8 mouse cellular contexts compared by ENCODE assay signal in the genomic region with DNA sequence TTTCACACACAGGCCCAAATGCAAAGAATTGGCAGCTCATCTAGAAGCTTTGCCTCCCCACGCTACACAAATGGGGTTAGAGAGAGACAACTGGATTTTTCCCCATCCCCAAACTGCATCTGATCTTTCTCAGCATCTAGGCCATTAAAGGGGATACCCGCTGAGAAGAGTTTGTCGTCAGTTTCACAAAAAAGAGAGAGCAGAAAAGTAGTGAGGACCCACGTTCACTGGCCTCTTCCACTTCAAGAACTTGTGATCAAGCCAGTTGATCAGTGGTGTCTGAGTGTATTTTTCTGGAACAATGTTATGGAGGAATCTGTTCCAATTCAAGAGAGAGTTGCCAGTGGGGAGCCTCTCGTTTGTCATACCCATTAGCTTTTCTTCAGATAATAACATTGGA. TPM values are rescaled to one million over a fixed set of nuclear protein-coding genes. Genes with fewer than 3 reads are reported as not detected.
A peak's percentile ranks its signal among the peaks of the same experiment; 100 is the strongest.
DNase-seq lines count a peak whose midpoint lies in the region; ATAC-seq and TF ChIP-seq lines count a peak whose summit lies in the region.

No protein-coding gene starts in this region.

- no peaks in the 10 kb centered on the region for H3K27me3 ChIP-seq in heart, embryonic 13.5 days (replicated peaks)
- H3K27me3 ChIP-seq in heart, postnatal 0 days (ENCODE audit: control insufficient read depth, insufficient read depth, low read length), result no peaks in the 10 kb centered on the region
- H3K27me3 ChIP-seq in midbrain, embryonic 11.5 days (ENCODE audit: control insufficient read depth, insufficient read depth, low read length), result no peaks in the 10 kb centered on the region

- no peak for ATAC-seq in heart, embryonic 13.5 days (ENCODE audit: extremely low read depth, insufficient number of reproducible peaks, low FRiP score, low TSS enrichment)
- no peak for ATAC-seq in heart, postnatal 0 days (ENCODE audit: insufficient read depth, low read depth)
- no peak for ATAC-seq in midbrain, embryonic 11.5 days (ENCODE audit: low FRiP score)

- peak overlapping the region; percentile 98 for H3K9ac ChIP-seq in heart, embryonic 13.5 days
- H3K9ac ChIP-seq in heart, postnatal 0 days (replicated peaks; ENCODE audit: low read depth, low read length), result peak overlapping the region; percentile 75
- H3K9ac ChIP-seq in midbrain, embryonic 11.5 days (ENCODE audit: low read length), result peak overlapping the region; percentile 90

- 3% methylated on average over 5 of the region's 5 CpGs for WGBS in heart, embryonic 13.5 days
- 7% methylated on average over 5 of the region's 5 CpGs for WGBS in heart, postnatal 0 days
- 1% methylated on average over 5 of the region's 5 CpGs for WGBS in midbrain, embryonic 11.5 days

- peaks cover 5% of the 10 kb centered on the region; the same call in 1 of the 2 replicates for H3K36me3 ChIP-seq in heart, embryonic 13.5 days
- no peaks in the 10 kb centered on the region for H3K36me3 ChIP-seq in heart, postnatal 0 days (replicated peaks; ENCODE audit: control insufficient read depth, insufficient read depth, low read length)
- no peaks in the 10 kb centered on the region for H3K36me3 ChIP-seq in midbrain, embryonic 11.5 days (ENCODE audit: control insufficient read depth, insufficient read depth, low read length)

- no peaks in the 10 kb centered on the region for H3K9me3 ChIP-seq in heart, embryonic 13.5 days
- H3K9me3 ChIP-seq in heart, postnatal 0 days (replicated peaks; ENCODE audit: control insufficient read depth, low read length), result no peaks in the 10 kb centered on the region
- H3K9me3 ChIP-seq in midbrain, embryonic 11.5 days (ENCODE audit: control insufficient read depth, low read length), result no peaks in the 10 kb centered on the region

- TF ChIP-seq POLR2A in brain, embryonic 14.5 days (IDR thresholded peaks at IDR 0.05; ENCODE audit: borderline replicate concordance, extremely low read depth, insufficient read depth, insufficient read length, poor library complexity, severe bottlenecking), result no peak

- TF ChIP-seq EP300 in heart, postnatal 0 days (IDR thresholded peaks at IDR 0.05; ENCODE audit: low read depth), result no peak

- TF ChIP-seq CTCF in brain, embryonic 14.5 days (IDR thresholded peaks at IDR 0.05; ENCODE audit: borderline replicate concordance, extremely low read depth, insufficient read depth, insufficient read length), result no peak
- TF ChIP-seq CTCF in heart, postnatal 0 days (IDR thresholded peaks at IDR 0.05; ENCODE audit: low read depth), result no peak

- no peak for DNase-seq in heart, postnatal 4 days
- peak; percentile 84 for DNase-seq in brain, embryonic 14.5 days (ENCODE audit: low read depth)
- no peak for DNase-seq in heart, postnatal 0 days (ENCODE audit: low spot score)
- peak; percentile 91 for DNase-seq in midbrain, embryonic 11.5 days (ENCODE audit: low spot score, missing footprints)
- DNase-seq in frontal cortex, adult 2 months (ENCODE audit: extremely low spot score in 1 of 2, low spot score in 1 of 2), result no peak
- no peak for DNase-seq in spleen, postnatal 14 days (ENCODE audit: low spot score in 2 of 2)
- DNase-seq in right cerebral cortex, postnatal 14 days, result no peak

- H3K4me3 ChIP-seq in heart, embryonic 13.5 days, result peak overlapping the region; percentile 88
- H3K4me3 ChIP-seq in heart, postnatal 0 days (ENCODE audit: low read depth, low read length), result peak overlapping the region; percentile 90
- H3K4me3 ChIP-seq in midbrain, embryonic 11.5 days (ENCODE audit: low read depth, low read length), result peak overlapping the region; percentile 68

- peak overlapping the region; percentile 99 for H3K27ac ChIP-seq in heart, embryonic 13.5 days (replicated peaks)
- H3K27ac ChIP-seq in heart, postnatal 0 days (ENCODE audit: low read depth), result peak overlapping the region; percentile 97
- peak overlapping the region; percentile 98; the same call in 1 of the 2 replicates for H3K27ac ChIP-seq in midbrain, embryonic 11.5 days (ENCODE audit: low read depth, low read length)

- H3K4me1 ChIP-seq in heart, embryonic 13.5 days, result peaks cover 42% of the 10 kb centered on the region
- H3K4me1 ChIP-seq in heart, postnatal 0 days (ENCODE audit: control insufficient read depth, insufficient read depth), result peaks cover 37% of the 10 kb centered on the region
- H3K4me1 ChIP-seq in midbrain, embryonic 11.5 days (ENCODE audit: control insufficient read depth, insufficient read depth, low read length), result peaks cover 34% of the 10 kb centered on the region

- peak overlapping the region; percentile 77 for H3K4me2 ChIP-seq in heart, embryonic 13.5 days
- H3K4me2 ChIP-seq in heart, postnatal 0 days (ENCODE audit: low read depth, low read length), result peak overlapping the region; percentile 83
- H3K4me2 ChIP-seq in midbrain, embryonic 11.5 days, result peak overlapping the region; percentile 81

RNA-seq across cellular contexts. Expression of a gene that starts 2.7 kb away (rescaled TPM):
- polyA plus RNA-seq in heart, embryonic 13.5 days (2015; fragmentation: Nextera tagmentation; extraction: Ambion mirVana), result 23.2 and 23.7 TPM in 2 replicates
- total RNA-seq in heart, postnatal 4 days (2021), result 100 to 1,000 TPM in 1 of 2 experiments, 10 to 100 TPM in 1; 90.6 to 101 TPM
- polyA plus RNA-seq in brain, embryonic 14.5 days (2012; rRNA removed), result 137 and 141 TPM in 2 replicates
- 31.3 and 42.9 TPM in 2 replicates for total RNA-seq in heart, postnatal 0 days (2014; rRNA removed; ENCODE audit: low replicate concordance)
- polyA plus RNA-seq in heart, postnatal 0 days (2015; fragmentation: Nextera tagmentation; extraction: Ambion mirVana), result 15.7 and 17.1 TPM in 2 replicates
- 49.3 and 57.3 TPM in 2 replicates for polyA plus RNA-seq in midbrain, embryonic 11.5 days (2014; fragmentation: Nextera tagmentation; extraction: Ambion mirVana)
- polyA plus RNA-seq in frontal cortex, adult 2 months (2012; rRNA removed), result 125 and 130 TPM in 2 replicates

Comparison
In these comparisons a context has a peak if more than half of its experiments do, and no peak if none do; other contexts are left out.
1. DNase-seq: peak in brain, embryonic 14.5 days (single experiment) and midbrain, embryonic 11.5 days (single experiment); none in heart, postnatal 4 days (single experiment), heart, postnatal 0 days (single experiment), frontal cortex, adult 2 months (0 of 2), spleen, postnatal 14 days (0 of 2) and right cerebral cortex, postnatal 14 days (single experiment).
2. Peak in every context shown above with its lines, with median percentiles within 50 percentile points of each other: H3K27ac ChIP-seq, H3K4me2 ChIP-seq, H3K4me3 ChIP-seq and H3K9ac ChIP-seq.